Mouse (Mus musculus) MEL (cell line): ENCODE measurements at regions not wholly inside any gene's neighbourhood (a gene's known extent, or its start where the extent isn't known, plus 50 kb on each side); places are given as distances from the start of the nearest gene placed in this dataset.

Source experiments
- DNase-seq: peaks from one replicate; pipeline ENCODE4 v3.0.0; 2011; ENCODE audit warnings: low read depth, low spot score
- H3K27ac ChIP-seq: 2 replicates; pipeline ENCODE4 v1.5.1; 2012; ENCODE audit warnings: low read depth, mild to moderate bottlenecking, control low read depth, low read length, moderate library complexity; ENCODE audit not compliant: control insufficient read depth
- H3K27me3 ChIP-seq, 2 experiments: fragments of 150-350 bp in 1 of 2; sonication (generic) in 1 of 2; 2 replicates each; pipeline ENCODE4 v1.6.1; 2012; ENCODE audit warnings: low read length in 2 of 2, mild to moderate bottlenecking in 2 of 2, improper control_type of control experiment in 1 of 2, moderate library complexity in 1 of 2; ENCODE audit not compliant: insufficient read depth in 2 of 2, control insufficient read depth in 1 of 2
- H3K36me3 ChIP-seq, 2 experiments: 2 replicates each; pipeline ENCODE4 v1.6.1; 2012 to 2014; ENCODE audit warnings: low read length in 2 of 2, improper control_type of control experiment in 1 of 2, inconsistent platforms in 1 of 2, mild to moderate bottlenecking in 1 of 2; ENCODE audit not compliant: insufficient read depth in 2 of 2, control insufficient read depth in 1 of 2
- H3K4me1 ChIP-seq, 2 experiments: fragments of 150-350 bp in 1 of 2; sonication (generic) in 1 of 2; 2 replicates each; pipeline ENCODE4 v1.6.1; 2012; ENCODE audit warnings: low read length in 2 of 2, improper control_type of control experiment in 1 of 2, mild to moderate bottlenecking in 1 of 2; ENCODE audit not compliant: insufficient read depth in 2 of 2, control insufficient read depth in 1 of 2
- H3K4me3 ChIP-seq, 2 experiments: fragments of 150-350 bp in 1 of 2; sonication (generic) in 1 of 2; 2 replicates each; pipeline ENCODE4 v1.5.1; 2012; ENCODE audit warnings: low read depth in 2 of 2, low read length in 2 of 2, mild to moderate bottlenecking in 2 of 2, moderate library complexity in 2 of 2, control low read depth in 1 of 2, improper control_type of control experiment in 1 of 2; ENCODE audit not compliant: control insufficient read depth in 1 of 2, insufficient read depth in 1 of 2
- H3K79me2 ChIP-seq: 2 replicates; pipeline ENCODE4 v1.6.1; 2012; ENCODE audit warnings: mild to moderate bottlenecking, low read length, moderate library complexity; ENCODE audit not compliant: control insufficient read depth, poor library complexity, insufficient read depth
- H3K9ac ChIP-seq: 2 replicates; pipeline ENCODE4 v1.6.1; 2012; ENCODE audit warnings: low read depth, mild to moderate bottlenecking, control low read depth, low read length, moderate library complexity; ENCODE audit not compliant: control insufficient read depth, poor library complexity, severe bottlenecking
- H3K9me3 ChIP-seq: fragments of 150-350 bp; sonication (generic); replicated peaks from 2 replicates; pipeline ENCODE4 v1.6.1; 2012; ENCODE audit warnings: mild to moderate bottlenecking, low read length, improper control_type of control experiment, moderate library complexity; ENCODE audit not compliant: insufficient read depth
- BHLHE40 ChIP-seq: IDR thresholded peaks from 2 replicates; pipeline ENCODE4 v1.6.1; 2012; ENCODE audit warnings: low read depth, mild to moderate bottlenecking, inconsistent platforms, low read length, improper control_type of control experiment, borderline replicate concordance
- CHD2 ChIP-seq: IDR thresholded peaks from 2 replicates; pipeline ENCODE4 v1.6.1; 2011; ENCODE audit warnings: low read length, improper control_type of control experiment
- ELF1 ChIP-seq: IDR thresholded peaks from 2 replicates; pipeline ENCODE4 v1.6.1; 2014; ENCODE audit warnings: low read depth, mild to moderate bottlenecking, inconsistent platforms, low read length, improper control_type of control experiment, moderate library complexity
- ETS1 ChIP-seq: IDR thresholded peaks from 2 replicates; pipeline ENCODE4 v1.6.1; 2012; ENCODE audit warnings: low read depth, mild to moderate bottlenecking, inconsistent platforms, low read length, improper control_type of control experiment, moderate library complexity
- GABPA ChIP-seq: IDR thresholded peaks from 2 replicates; pipeline ENCODE4 v1.6.1; 2012; ENCODE audit warnings: low read depth, mild to moderate bottlenecking, inconsistent platforms, low read length, improper control_type of control experiment, moderate library complexity
- GATA1 ChIP-seq: IDR thresholded peaks from 2 replicates; pipeline ENCODE4 v1.6.1; 2011; ENCODE audit warnings: low read depth, low read length, improper control_type of control experiment
- JUND ChIP-seq: IDR thresholded peaks from 2 replicates; pipeline ENCODE4 v1.6.1; 2011; ENCODE audit warnings: low read depth, mild to moderate bottlenecking, improper control_type of control experiment, low read length
- MEF2A ChIP-seq: IDR thresholded peaks from 2 replicates; pipeline ENCODE4 v1.6.1; 2014; ENCODE audit warnings: low read depth, mild to moderate bottlenecking, inconsistent platforms, low read length, improper control_type of control experiment; ENCODE audit not compliant: poor library complexity, insufficient replicate concordance, severe bottlenecking; ENCODE audit errors: extremely low read depth
- MXI1 ChIP-seq: IDR thresholded peaks from 2 replicates; pipeline ENCODE4 v1.6.1; 2011; ENCODE audit warnings: mild to moderate bottlenecking, low read depth, low read length, improper control_type of control experiment
- NELFE ChIP-seq: IDR thresholded peaks from 2 replicates; pipeline ENCODE4 v1.6.1; 2011; ENCODE audit warnings: low read depth, low read length, improper control_type of control experiment
- NRF1 ChIP-seq: IDR thresholded peaks from 2 replicates; pipeline ENCODE4 v1.6.1; 2014; ENCODE audit warnings: low read depth, mild to moderate bottlenecking, inconsistent platforms, low read length, improper control_type of control experiment, moderate library complexity; ENCODE audit not compliant: poor library complexity, insufficient read depth, severe bottlenecking
- POLR2AphosphoS2 ChIP-seq: IDR thresholded peaks from 2 replicates; pipeline ENCODE4 v1.6.1; 2011; ENCODE audit warnings: low read length, improper control_type of control experiment
- SIN3A ChIP-seq: IDR thresholded peaks from 2 replicates; pipeline ENCODE4 v1.6.1; 2012; ENCODE audit warnings: low read length, improper control_type of control experiment, inconsistent platforms
- TAL1 ChIP-seq: IDR thresholded peaks from 2 replicates; pipeline ENCODE4 v1.6.1; 2012; ENCODE audit warnings: mild to moderate bottlenecking, inconsistent platforms, low read length, moderate library complexity, mixed read lengths
- TBP ChIP-seq: IDR thresholded peaks from 2 replicates; pipeline ENCODE4 v1.8.0; 2011; ENCODE audit warnings: low read depth, low read length, improper control_type of control experiment
- TCF12 ChIP-seq: IDR thresholded peaks from 2 replicates; pipeline ENCODE4 v1.6.1; 2014; ENCODE audit warnings: low read depth, mild to moderate bottlenecking, inconsistent platforms, low read length, improper control_type of control experiment, moderate library complexity
- UBTF ChIP-seq: IDR thresholded peaks from 2 replicates; pipeline ENCODE4 v1.6.1; 2012; ENCODE audit warnings: low read depth, mild to moderate bottlenecking, inconsistent platforms, low read length, improper control_type of control experiment, moderate library complexity, borderline replicate concordance; ENCODE audit not compliant: insufficient read depth
- USF2 ChIP-seq, 2 experiments: IDR thresholded peaks; 2 replicates each; pipeline ENCODE4 v1.6.1; 2011 to 2012; ENCODE audit warnings: improper control_type of control experiment in 2 of 2, low read length in 2 of 2, borderline replicate concordance in 1 of 2, inconsistent platforms in 1 of 2, low read depth in 1 of 2, mild to moderate bottlenecking in 1 of 2; ENCODE audit not compliant: insufficient read depth in 1 of 2
- ZC3H11A ChIP-seq: IDR thresholded peaks from 2 replicates; pipeline ENCODE4 v1.6.1; 2012; ENCODE audit warnings: low read depth, mild to moderate bottlenecking, inconsistent platforms, low read length, improper control_type of control experiment

- Histone ChIP-seq H3K9me3 (no peaks in the 10 kb centered on the region), H3K27ac (no peak overlapping the region), H3K9ac (no peak overlapping the region), H3K27me3 (no peaks in the 10 kb centered on the region; a peak in 1 of 4 replicates), H3K36me3 (no peaks in the 10 kb centered on the region), H3K4me3 (no peak overlapping the region), H3K4me1 (no peaks in the 10 kb centered on the region), H3K79me2 (no peaks in the 10 kb centered on the region)
- no peak for DNase-seq
- no peak for TF ChIP-seq MEF2A
- no peak for TF ChIP-seq MXI1
- TF ChIP-seq BHLHE40, result no peak
- TF ChIP-seq JUND, result no peak
- TF ChIP-seq GABPA, result no peak
- TF ChIP-seq ETS1, result no peak
- no peak for TF ChIP-seq GATA1
- TF ChIP-seq NELFE, result no peak
- TF ChIP-seq TCF12, result no peak
- no peak for TF ChIP-seq UBTF
- TF ChIP-seq POLR2AphosphoS2, result no peak
- no peak for TF ChIP-seq SIN3A
- TF ChIP-seq NRF1, result no peak
- TF ChIP-seq CHD2, result no peak
- TF ChIP-seq ELF1, result no peak
- TF ChIP-seq USF2 (IDR thresholded peaks at IDR 0.05; ENCODE audit: borderline replicate concordance in 1 of 2, insufficient read depth in 1 of 2, low read depth in 1 of 2, low read length in 2 of 2), result no peak
- no peak for TF ChIP-seq ZC3H11A
Observed at GRCm38 (mm10) chr2:168380606-168381005, 99.1 kb upstream of the Kcng1 start.

DNA sequence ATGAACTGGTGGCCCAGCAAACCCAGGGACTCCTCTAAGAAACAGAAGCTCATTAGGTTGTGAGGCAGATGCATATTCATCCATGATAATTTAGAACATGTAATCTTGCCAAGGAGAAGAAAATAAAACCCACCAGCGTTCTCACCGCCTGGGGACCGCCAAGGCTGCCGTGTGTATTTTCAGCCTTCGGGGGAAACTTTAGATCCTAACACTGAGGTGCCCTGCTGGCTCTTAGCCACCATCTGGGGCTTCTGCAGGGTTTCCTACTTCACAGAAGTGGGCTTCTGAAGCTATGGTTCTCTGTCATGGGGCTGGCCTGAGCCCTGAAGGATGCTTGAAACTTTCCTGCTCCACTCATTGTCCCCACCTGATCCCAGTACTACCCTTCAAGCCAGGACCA is 90.8 kb upstream of the Kcng1 start:
- H3K4me3 ChIP-seq, result no peak overlapping the region
- no peaks in the 10 kb centered on the region for H3K9me3 ChIP-seq
- H3K36me3 ChIP-seq, result no peaks in the 10 kb centered on the region
- no peak overlapping the region for H3K9ac ChIP-seq
- DNase-seq, result no peak
- H3K27ac ChIP-seq, result no peak overlapping the region
- no peak for TF ChIP-seq TAL1
- TF ChIP-seq SIN3A, result no peak
- TF ChIP-seq TBP, result no peak
- TF ChIP-seq POLR2AphosphoS2, result no peak
- no peak for TF ChIP-seq MXI1
- no peak for TF ChIP-seq JUND
- no peaks in the 10 kb centered on the region for H3K79me2 ChIP-seq
- no peaks in the 10 kb centered on the region for H3K4me1 ChIP-seq
- no peaks in the 10 kb centered on the region for H3K27me3 ChIP-seq
